Mouse (Mus musculus) ES-E14 (cell line): ENCODE results near the gene Vmn1r79. TPM values are rescaled to one million over a fixed set of nuclear protein-coding genes. Genes with fewer than 3 reads are reported as not detected.

ENCODE experiments used
- DNase-seq: peaks from one replicate; pipeline ENCODE4 v3.0.0-alpha.2; 2013; ENCODE audit warnings: low read depth, low spot score
- H3K27ac ChIP-seq: 2 replicates; pipeline ENCODE4 v1.5.1; 2012; ENCODE audit warnings: low read depth, mild to moderate bottlenecking, low read length, moderate library complexity, mixed read lengths; ENCODE audit not compliant: poor library complexity, insufficient read depth, severe bottlenecking
- H3K36me3 ChIP-seq: 2 replicates; pipeline ENCODE4 v1.6.1; 2012; ENCODE audit warnings: mild to moderate bottlenecking, low read length, moderate library complexity, mixed read lengths; ENCODE audit not compliant: control insufficient read depth, poor library complexity, insufficient read depth, severe bottlenecking
- H3K4me1 ChIP-seq, 2 experiments: fragments of 150-350 bp in 1 of 2; sonication (generic) in 1 of 2; 2 replicates each; pipeline ENCODE4 v1.6.1; 2012; ENCODE audit warnings: low read length in 2 of 2, mild to moderate bottlenecking in 1 of 2, mixed read lengths in 1 of 2; ENCODE audit not compliant: control insufficient read depth in 2 of 2, insufficient read depth in 2 of 2, poor library complexity in 1 of 2
- H3K4me3 ChIP-seq, 2 experiments: fragments of 150-350 bp in 1 of 2; sonication (generic) in 1 of 2; 2 replicates each; pipeline ENCODE4 v1.5.1; 2012; ENCODE audit warnings: low read length in 2 of 2, low read depth in 1 of 2, mild to moderate bottlenecking in 1 of 2, mixed read lengths in 1 of 2; ENCODE audit not compliant: insufficient read depth in 1 of 2, poor library complexity in 1 of 2, severe bottlenecking in 1 of 2
- H3K9ac ChIP-seq: 2 replicates; pipeline ENCODE4 v1.6.1; 2012; ENCODE audit warnings: low read depth, mild to moderate bottlenecking, low read length, mixed read lengths; ENCODE audit not compliant: poor library complexity, insufficient read depth, severe bottlenecking
- H3K9me3 ChIP-seq: fragments of 150-350 bp; sonication (generic); 2 replicates; pipeline ENCODE4 v1.6.1; 2012; ENCODE audit warnings: low read depth, mild to moderate bottlenecking, low read length; ENCODE audit not compliant: control insufficient read depth, insufficient read depth
- CHD2 ChIP-seq: IDR thresholded peaks from 2 replicates; pipeline ENCODE4 v1.6.1; 2014; ENCODE audit warnings: mild to moderate bottlenecking, low read depth, low read length, inconsistent platforms
- HCFC1 ChIP-seq: IDR thresholded peaks from 2 replicates; pipeline ENCODE4 v1.6.1; 2012; ENCODE audit warnings: low read length, inconsistent platforms, borderline replicate concordance; ENCODE audit not compliant: insufficient read depth
- MAFK ChIP-seq: IDR thresholded peaks from 2 replicates; pipeline ENCODE4 v1.6.1; 2014; ENCODE audit warnings: mild to moderate bottlenecking, low read depth, low read length, inconsistent platforms; ENCODE audit not compliant: insufficient read depth
- ZC3H11A ChIP-seq: IDR thresholded peaks from 2 replicates; pipeline ENCODE4 v1.6.1; 2012; ENCODE audit warnings: low read depth, mild to moderate bottlenecking, inconsistent platforms, low read length, borderline replicate concordance
- ZNF384 ChIP-seq: IDR thresholded peaks from 2 replicates; pipeline ENCODE4 v1.6.1; 2012; ENCODE audit warnings: low read depth, low read length, inconsistent platforms
- in situ Hi-C, 2 experiments: fragments of 600-800 bp; cut with MboI; formaldehyde crosslinking; loops; one replicate each; pipeline ENCODE4 v1.15.1; 2025; ENCODE audit warnings: low sequenced_read_pairs in 2 of 2, inconsistent platforms in 1 of 2; ENCODE audit not compliant: unreplicated experiment in 2 of 2
- total RNA-seq: library from RNA; depleted of rRNA; stranded (reverse); fragments of 300-350 nt; gene quantifications from 2 replicates; pipeline ENCODE4 v1.2.3, GENCODE M21; 2012; rRNA removed

Vmn1r79 gene
- total RNA-seq, 1 experiment: not detected

- H3K9ac ChIP-seq: no peak overlapping the region
- no peaks in the 10 kb centered on the region for H3K36me3 ChIP-seq
- no peak for TF ChIP-seq ZNF384
- TF ChIP-seq ZC3H11A: no peak
- TF ChIP-seq HCFC1: no peak
- no peak for TF ChIP-seq MAFK
- TF ChIP-seq CHD2: no peak
- in situ Hi-C loops: no loop called here
- H3K4me1 ChIP-seq: no peaks in the 10 kb centered on the region
- H3K4me3 ChIP-seq: no peak overlapping the region
- DNase-seq: no peak
- H3K9me3 ChIP-seq: no peaks in the 10 kb centered on the region; the same call in 1 of the 2 replicates
- peak overlapping the region; percentile 40; the same call in 1 of the 2 replicates for H3K27ac ChIP-seq
Observed at GRCm38 (mm10) chr7:12204141-12204540, 33.1 kb downstream of the Vmn1r79 start.

Other genes with a start within 250 kb of the Vmn1r79 start
- not detected in 2 replicates for gene Vmn1r76, start 233.1 kb upstream of the Vmn1r79 start, total RNA-seq
- not detected in 2 replicates for gene Vmn1r77, start 134.5 kb upstream of the Vmn1r79 start, total RNA-seq
- gene Vmn1r78, start 21.0 kb upstream of the Vmn1r79 start, total RNA-seq: not detected in 2 replicates
- not detected in 2 replicates for gene Vmn1r80, start 18.0 kb downstream of the Vmn1r79 start, total RNA-seq
- not detected in 2 replicates for gene Vmn1r81, start 97.0 kb downstream of the Vmn1r79 start, total RNA-seq
- gene Vmn1r82, start 129.2 kb downstream of the Vmn1r79 start, total RNA-seq: not detected in 2 replicates
- not detected in 2 replicates for gene Vmn1r83, start 158.2 kb downstream of the Vmn1r79 start, total RNA-seq
- not detected in 2 replicates for gene Vmn1r84, start 198.0 kb downstream of the Vmn1r79 start, total RNA-seq